Mouse (Mus musculus): ENCODE data around the gene Ar.

DNA sequence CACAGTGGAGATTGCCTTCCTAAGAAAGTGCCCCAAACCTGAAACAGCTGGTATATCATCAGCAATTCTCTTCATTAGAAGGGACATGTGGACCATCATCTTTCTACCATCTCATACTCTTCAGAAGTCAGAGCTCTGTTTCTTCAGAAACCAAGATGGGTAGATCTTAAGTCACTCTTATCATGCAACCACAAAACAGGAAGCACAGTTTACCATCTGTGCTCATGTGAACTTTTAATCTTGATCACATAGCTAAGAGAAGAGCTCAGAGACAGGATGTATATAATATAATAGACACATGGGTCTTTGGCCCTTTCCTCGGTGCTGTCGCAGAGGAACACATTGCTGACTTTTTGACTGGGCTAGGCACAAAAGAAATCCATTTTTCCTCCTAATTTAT lies 111.1 kb downstream of the Ar start:
- TF ChIP-seq POLR2A (IDR thresholded peaks at IDR 0.05; ENCODE audit: low read depth, low read length) (no peak), CTCF (IDR thresholded peaks at IDR 0.05; ENCODE audit: extremely low read depth, insufficient read length, insufficient replicate concordance, low read depth, low read length) (no peak)
